Mouse (Mus musculus) G1E (cell line): Measurements from ENCODE around the gene Ankrd34a. TPM values are rescaled to one million over a fixed set of nuclear protein-coding genes. Genes with fewer than 3 reads are reported as not detected.
A peak's percentile ranks its signal among the peaks of the same experiment; 100 is the strongest.

Experiments used
- ATAC-seq: 2 replicates; pipeline ENCODE4 v1.8.0; 2016; ENCODE audit warnings: mild to moderate bottlenecking; ENCODE audit not compliant: insufficient number of reproducible peaks, poor library complexity, low FRiP score, severe bottlenecking; ENCODE audit errors: extremely low read depth
- DNase-seq: peaks from one replicate; pipeline ENCODE4 v3.0.0; 2012; ENCODE audit warnings: low spot score
- H3K27me3 ChIP-seq: 2 replicates; pipeline ENCODE4 v1.6.1; 2012; ENCODE audit warnings: mild to moderate bottlenecking, low read length, inconsistent platforms; ENCODE audit not compliant: insufficient read depth
- H3K36me3 ChIP-seq: replicated peaks from 2 replicates; pipeline ENCODE3; 2012; ENCODE audit warnings: mild to moderate bottlenecking, inconsistent platforms
- H3K4me1 ChIP-seq: 2 replicates; pipeline ENCODE4 v1.6.1; 2012; ENCODE audit warnings: low read depth, low read length, inconsistent platforms, mixed read lengths; ENCODE audit not compliant: insufficient read depth
- H3K4me3 ChIP-seq: 2 replicates; pipeline ENCODE4 v1.5.1; 2012; ENCODE audit warnings: low read depth, mild to moderate bottlenecking, inconsistent platforms, low read length, moderate library complexity, mixed read lengths
- H3K9me3 ChIP-seq: replicated peaks from 2 replicates; pipeline ENCODE4 v1.6.1; 2012; ENCODE audit warnings: inconsistent platforms
- CTCF ChIP-seq: IDR thresholded peaks from 2 replicates; pipeline ENCODE4 v1.5.1; 2012; ENCODE audit warnings: low read depth, low read length, inconsistent platforms, mixed read lengths
- GATA1 ChIP-seq: IDR thresholded peaks from 2 replicates; pipeline ENCODE4 v1.6.1; 2012; ENCODE audit warnings: borderline replicate concordance, low read length, inconsistent platforms, mixed read lengths
- GATA2 ChIP-seq: IDR thresholded peaks from 2 replicates; pipeline ENCODE4 v1.6.1; 2012; ENCODE audit warnings: low read depth, low read length, inconsistent platforms, borderline replicate concordance
- POLR2AphosphoS5 ChIP-seq: IDR thresholded peaks from 2 replicates; pipeline ENCODE4 v1.6.1; 2012; ENCODE audit warnings: low read depth, low read length, inconsistent platforms; ENCODE audit not compliant: insufficient replicate concordance
- TAL1 ChIP-seq: conservative IDR thresholded peaks from 2 replicates; pipeline ENCODE4 v1.6.1; 2012; ENCODE audit warnings: low read depth, low read length, inconsistent platforms, mixed read lengths
- polyA plus RNA-seq: library from polyadenylated mRNA; stranded (reverse); fragments of >175 nt; gene quantifications from 2 replicates; pipeline ENCODE4 v1.2.3, GENCODE M21; 2012
- total RNA-seq, 2 experiments: library from RNA; stranded (forward) in 1 of 2; stranded (reverse) in 1 of 2; fragments of 200-1000 nt in 1 of 2; fragments of >200 nt in 1 of 2; fragmentation: Nextera tagmentation in 1 of 2; gene quantifications; 2 replicates each; pipeline ENCODE4 v1.2.3; 2014 to 2017

Gene Ankrd34a
- total and polyA plus RNA-seq, 3 experiments = 0.03 to 0.05 TPM; not detected in 1

DNA sequence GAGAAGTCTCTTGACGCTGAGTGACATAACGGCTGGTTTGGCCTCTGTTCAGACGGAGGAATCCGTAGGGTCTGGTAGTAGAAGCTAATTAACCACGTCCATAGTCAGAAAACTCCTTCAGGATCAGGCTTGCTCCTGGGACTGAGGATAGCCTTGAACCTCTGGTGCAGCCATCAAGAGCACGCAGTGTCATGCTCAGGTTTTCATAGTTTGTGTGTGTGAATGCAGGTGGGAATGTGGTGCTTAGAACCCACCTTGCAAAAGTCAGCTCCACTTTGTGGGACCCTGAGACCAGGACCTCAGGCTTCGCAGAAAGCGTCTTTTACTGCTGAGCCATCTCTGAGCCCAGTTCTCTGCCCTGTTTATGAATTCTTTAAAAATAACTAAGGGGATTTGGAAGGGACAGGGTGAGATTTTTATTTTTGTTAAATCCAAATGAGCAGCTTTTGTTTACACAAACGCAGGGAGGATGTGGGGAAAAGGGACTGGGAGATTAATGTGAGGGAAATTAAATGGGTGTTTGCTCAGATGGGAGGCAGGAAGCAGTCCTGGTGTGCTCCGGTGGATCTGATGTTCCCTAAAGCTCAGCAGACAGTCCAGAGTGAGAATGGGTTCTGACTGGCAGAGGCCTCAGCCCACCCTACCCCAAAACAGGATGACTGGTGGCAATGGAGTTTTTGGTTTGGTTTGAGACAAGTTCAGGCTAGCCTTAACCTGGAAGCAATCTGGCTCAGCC, 34.3 kb upstream of the Ankrd34a start:
- ATAC-seq (no peak), DNase-seq (no peak)
- Histone ChIP-seq H3K9me3 (no peaks in the 10 kb centered on the region), H3K4me3 (no peak overlapping the region), H3K4me1 (peaks cover 42% of the 10 kb centered on the region), H3K27me3 (0 out of 2 replicates have a peak, but pooled peaks cover 3% of the 10 kb centered on the region), H3K36me3 (peaks cover 28% of the 10 kb centered on the region)
- TF ChIP-seq POLR2AphosphoS5 = peak; percentile 86; the same call in 1 of the 2 replicates
- no peak for TF ChIP-seq GATA2

DNA sequence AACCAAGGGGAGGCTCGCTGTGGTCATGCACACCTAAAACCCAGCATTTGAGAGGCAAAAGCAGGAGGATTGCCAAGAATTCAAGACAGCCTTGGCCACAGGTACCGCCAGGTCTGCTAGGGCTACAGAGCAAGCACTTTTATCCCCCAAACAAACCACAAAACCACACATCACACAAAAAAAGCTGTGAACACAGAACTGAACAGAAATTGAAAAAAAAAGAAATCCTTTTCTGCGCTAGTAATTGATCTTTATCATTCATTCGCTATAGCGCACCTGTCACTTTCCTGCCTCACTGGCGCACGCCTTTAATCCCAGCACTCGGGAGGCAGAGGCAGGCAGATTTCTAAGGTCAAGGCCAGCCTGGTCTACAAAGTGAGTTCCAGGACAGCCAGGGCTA, 33.2 kb upstream of the Ankrd34a start:
- no peak for TF ChIP-seq GATA1
- Histone ChIP-seq H3K9me3 (no peaks in the 10 kb centered on the region), H3K4me1 (peaks cover 40% of the 10 kb centered on the region), H3K36me3 (peaks cover 28% of the 10 kb centered on the region), H3K27me3 (0 out of 2 replicates have a peak, but pooled peaks cover 3% of the 10 kb centered on the region), H3K4me3 (no peak overlapping the region)
- DNase-seq (no peak), ATAC-seq (no peak)

DNA sequence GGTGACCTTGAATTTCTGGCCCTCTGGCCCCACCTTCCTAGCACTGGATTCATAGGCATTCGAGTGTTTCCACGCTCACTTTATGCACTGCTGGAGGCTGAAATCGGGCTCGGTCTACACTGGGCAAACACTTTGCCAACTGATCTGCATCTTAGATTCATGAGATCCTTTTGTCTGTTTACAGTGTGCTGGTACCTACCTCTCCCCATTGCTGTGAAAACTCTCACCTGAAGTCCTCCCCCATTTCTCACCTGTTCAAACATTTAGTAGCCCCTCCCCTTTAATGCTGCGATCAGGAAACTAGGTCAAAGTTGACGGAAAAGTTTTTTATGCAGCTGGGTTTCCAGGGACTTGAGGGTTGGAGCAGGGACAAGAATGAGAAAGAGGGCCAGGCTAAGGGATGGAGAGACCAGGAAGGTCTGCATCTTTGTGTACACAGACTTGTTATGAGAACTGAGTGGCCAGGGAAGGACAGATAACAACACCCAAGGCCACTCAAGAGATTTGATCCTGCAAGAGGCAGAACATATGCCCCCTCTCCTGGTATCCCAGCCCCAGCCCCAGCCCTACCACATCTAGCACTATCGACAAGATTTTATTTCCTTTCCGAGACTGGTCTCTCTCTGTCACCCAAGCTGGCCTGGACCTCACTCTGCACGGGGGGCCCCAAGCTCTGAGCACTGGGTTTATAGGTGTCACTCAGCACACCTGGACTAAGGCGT, 32.4 kb upstream of the Ankrd34a start:
- TF ChIP-seq TAL1 = no peak
- no peak for TF ChIP-seq GATA1
- TF ChIP-seq POLR2AphosphoS5 = no peak
- TF ChIP-seq CTCF = no peak
- TF ChIP-seq GATA2 = no peak
- ATAC-seq = no peak

DNA sequence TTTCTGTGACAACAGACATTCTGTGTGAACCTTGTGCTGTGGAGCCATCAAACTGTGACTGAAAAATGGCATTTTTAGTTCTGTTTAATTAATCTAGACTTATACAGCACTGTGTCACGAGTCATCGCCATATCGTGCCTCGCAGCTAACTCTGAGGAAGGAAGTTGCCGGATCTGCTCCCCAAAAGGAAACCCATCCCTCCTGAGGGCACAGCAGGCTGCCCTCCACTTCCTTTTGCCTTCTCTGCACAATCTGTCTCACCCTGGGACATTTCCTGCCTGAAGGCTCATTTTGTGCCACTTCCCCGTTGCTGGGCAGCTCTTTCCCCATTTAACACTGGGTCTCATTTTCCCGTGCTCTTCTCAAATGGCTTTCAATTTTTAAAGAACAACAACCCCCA, 31.8 kb upstream of the Ankrd34a start:
- peaks cover 32% of the 10 kb centered on the region for H3K4me1 ChIP-seq
- peaks cover 7% of the 10 kb centered on the region; the same call in 1 of the 2 replicates for H3K27me3 ChIP-seq
- no peak for TF ChIP-seq GATA2
- no peak for TF ChIP-seq POLR2AphosphoS5
- TF ChIP-seq TAL1 = no peak
- no peak for TF ChIP-seq GATA1
- TF ChIP-seq CTCF = no peak
- ATAC-seq (peak; percentile 22), DNase-seq (no peak)
- no peaks in the 10 kb centered on the region for H3K9me3 ChIP-seq
- no peak overlapping the region for H3K4me3 ChIP-seq
- H3K36me3 ChIP-seq = peaks cover 23% of the 10 kb centered on the region

More for the DNA sequence above, 32.4 kb upstream of the Ankrd34a start:
- DNase-seq = no peak
- Histone ChIP-seq H3K4me1 (peaks cover 37% of the 10 kb centered on the region), H3K9me3 (no peaks in the 10 kb centered on the region), H3K4me3 (no peak overlapping the region), H3K27me3 (0 out of 2 replicates have a peak, but pooled peaks cover 3% of the 10 kb centered on the region), H3K36me3 (peaks cover 28% of the 10 kb centered on the region)

DNA sequence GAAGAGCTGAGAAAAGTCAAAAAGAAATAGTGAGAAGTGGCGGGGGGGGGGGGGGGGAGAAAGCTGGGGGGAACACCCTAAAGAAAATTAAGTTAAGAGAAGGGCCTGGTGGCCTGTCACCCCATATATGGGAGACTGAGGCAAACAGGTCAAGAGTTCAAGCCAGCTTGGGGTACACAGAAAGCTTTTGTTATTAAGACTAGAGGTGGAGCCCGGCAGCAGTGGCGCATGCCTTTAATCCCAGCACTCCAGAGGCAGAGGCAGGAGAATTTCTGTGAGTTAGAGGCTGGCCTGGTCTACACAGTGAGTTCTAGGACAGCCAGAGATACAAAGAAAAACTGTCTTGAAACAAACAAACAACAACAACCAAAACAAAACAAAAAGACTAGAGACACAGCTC, 31.3 kb upstream of the Ankrd34a start:
- TF ChIP-seq GATA1 (no peak), POLR2AphosphoS5 (no peak), CTCF (no peak), GATA2 (no peak), TAL1 (no peak)
- no peak for ATAC-seq
- Histone ChIP-seq H3K36me3 (peaks cover 18% of the 10 kb centered on the region), H3K4me1 (peaks cover 27% of the 10 kb centered on the region), H3K9me3 (no peaks in the 10 kb centered on the region), H3K27me3 (peaks cover 9% of the 10 kb centered on the region; the same call in 1 of the 2 replicates), H3K4me3 (no peak overlapping the region)
- no peak for DNase-seq

DNA sequence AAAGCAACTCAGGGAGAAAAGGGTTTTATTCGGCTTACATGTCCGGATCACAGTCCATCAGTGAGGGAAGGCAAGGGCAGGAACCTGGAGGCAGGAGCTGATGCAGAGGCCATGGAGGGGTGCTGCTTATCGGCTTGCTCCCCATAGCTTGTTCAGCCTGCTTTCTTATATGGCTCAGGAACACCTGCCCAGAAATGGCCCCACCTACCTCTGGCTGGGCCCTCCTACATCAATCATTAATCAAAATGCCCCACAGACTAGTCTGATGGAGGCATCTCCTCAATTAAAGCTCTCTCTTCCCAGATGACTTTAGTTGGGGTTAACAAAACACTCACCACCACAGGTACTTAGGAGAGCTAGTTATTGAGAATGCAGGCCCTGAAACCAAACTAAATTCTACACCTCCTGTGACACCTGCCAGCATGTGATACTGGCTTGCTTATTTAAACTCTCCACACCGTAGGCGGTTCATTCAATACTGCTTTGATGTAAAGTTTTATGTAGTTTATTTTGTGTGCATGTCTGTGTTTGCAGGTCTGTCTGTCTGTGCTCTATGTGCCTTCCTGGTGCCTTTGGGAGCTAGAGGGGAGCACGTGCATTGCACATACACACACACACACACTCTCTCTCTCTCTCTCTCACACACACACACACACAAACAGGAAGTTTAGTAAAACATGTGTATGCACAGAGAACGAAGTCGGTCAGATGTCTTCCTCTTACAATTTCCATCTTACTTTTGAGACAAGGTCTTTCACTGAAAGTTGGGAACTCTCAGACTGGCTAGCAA, 29.6 kb upstream of the Ankrd34a start:
- Histone ChIP-seq H3K27me3 (peaks cover 15% of the 10 kb centered on the region), H3K9me3 (no peaks in the 10 kb centered on the region), H3K4me3 (no peak overlapping the region), H3K36me3 (peaks cover 2% of the 10 kb centered on the region), H3K4me1 (peaks cover 16% of the 10 kb centered on the region)
- ATAC-seq = no peak
- no peak for TF ChIP-seq GATA1
- TF ChIP-seq POLR2AphosphoS5 = no peak
- no peak for TF ChIP-seq TAL1
- no peak for TF ChIP-seq GATA2
- no peak for TF ChIP-seq CTCF
- no peak for DNase-seq
